Comparison of ENCODE assay signal across 8 mouse cellular contexts in genomic region chr5:90194831-90195230, GRCm38 (mm10). TPM values are rescaled to one million over a fixed set of nuclear protein-coding genes. Genes with fewer than 3 reads are reported as not detected.
DNase-seq lines count a peak whose midpoint lies in the region; ATAC-seq and TF ChIP-seq lines count a peak whose summit lies in the region.

No protein-coding gene starts in this region.

- DNase-seq in urinary bladder, adult 18-20 months (ENCODE audit: low spot score in 2 of 2) = peak; percentile 22 to 34
- DNase-seq in urinary bladder, postnatal 10 days (ENCODE audit: low spot score) = no peak
- DNase-seq in cerebellum, adult 2 months = peak; percentile 19 to 27
- peak; percentile 88 for DNase-seq in kidney, postnatal 0 days (ENCODE audit: low spot score)
- DNase-seq in liver, embryonic 11.5 days (ENCODE audit: low spot score) = no peak
- DNase-seq in ovary, postnatal 36 days (ENCODE audit: low spot score) = peak; percentile 40

- TF ChIP-seq POLR2A in cerebellum, adult 2 months (IDR thresholded peaks at IDR 0.05; ENCODE audit: borderline replicate concordance, insufficient read depth, low read length) = no peak

- peak; percentile 61 for TF ChIP-seq CTCF in cerebellum, adult 2 months (IDR thresholded peaks at IDR 0.05; ENCODE audit: borderline replicate concordance, insufficient read depth, low read depth, low read length)
- TF ChIP-seq CTCF in kidney, postnatal 0 days (IDR thresholded peaks at IDR 0.05; ENCODE audit: low read depth) = peak; percentile 85

- no peaks in the 10 kb centered on the region for H3K9me3 ChIP-seq in kidney, postnatal 0 days (replicated peaks; ENCODE audit: low read length)
- no peaks in the 10 kb centered on the region for H3K9me3 ChIP-seq in liver, embryonic 11.5 days (ENCODE audit: control insufficient read depth, low read length)

- H3K4me1 ChIP-seq in cerebellum, adult 2 months (ENCODE audit: control insufficient read depth, insufficient read depth, low read length) = no peaks in the 10 kb centered on the region
- H3K4me1 ChIP-seq in kidney, postnatal 0 days (replicated peaks; ENCODE audit: insufficient read depth, low read length) = no peaks in the 10 kb centered on the region
- no peaks in the 10 kb centered on the region for H3K4me1 ChIP-seq in liver, embryonic 11.5 days (replicated peaks; ENCODE audit: control insufficient read depth, insufficient read depth, low read length)

- WGBS in cerebellum, adult 2 months = 20% methylated on average over 6 of the region's 6 CpGs
- 24% methylated on average over 6 of the region's 6 CpGs for WGBS in kidney, postnatal 0 days
- WGBS in liver, embryonic 11.5 days = 26% methylated on average over 6 of the region's 6 CpGs

- H3K27ac ChIP-seq in cerebellum, adult 2 months (ENCODE audit: insufficient read depth, low read length) = no peak overlapping the region
- no peak overlapping the region for H3K27ac ChIP-seq in kidney, postnatal 0 days
- H3K27ac ChIP-seq in liver, embryonic 11.5 days (ENCODE audit: low read depth, low read length) = no peak overlapping the region

- no peaks in the 10 kb centered on the region for H3K36me3 ChIP-seq in kidney, postnatal 0 days (ENCODE audit: insufficient read depth, low read length)
- H3K36me3 ChIP-seq in liver, embryonic 11.5 days (ENCODE audit: control insufficient read depth, insufficient read depth, low read length) = no peaks in the 10 kb centered on the region

- no peak overlapping the region for H3K4me3 ChIP-seq in cerebellum, adult 2 months (replicated peaks; ENCODE audit: insufficient read depth, low read depth, low read length)
- H3K4me3 ChIP-seq in kidney, postnatal 0 days (replicated peaks; ENCODE audit: low read depth, low read length) = no peak overlapping the region
- no peak overlapping the region for H3K4me3 ChIP-seq in liver, embryonic 11.5 days (ENCODE audit: low read depth, low read length)

- no peak overlapping the region for H3K4me2 ChIP-seq in kidney, postnatal 0 days (ENCODE audit: low read length)
- H3K4me2 ChIP-seq in liver, embryonic 11.5 days = no peak overlapping the region

- no peaks in the 10 kb centered on the region for H3K27me3 ChIP-seq in cerebellum, adult 2 months (ENCODE audit: control insufficient read depth, insufficient read depth, low read length)
- H3K27me3 ChIP-seq in kidney, postnatal 0 days (ENCODE audit: insufficient read depth, low read length) = no peaks in the 10 kb centered on the region
- H3K27me3 ChIP-seq in liver, embryonic 11.5 days (replicated peaks; ENCODE audit: control insufficient read depth, insufficient read depth, low read length) = no peaks in the 10 kb centered on the region

- ATAC-seq in frontal cortex, adult (ENCODE audit: low TSS enrichment) = peak; percentile 98
- peak; percentile 57; the same call in 1 of the 2 replicates for ATAC-seq in kidney, postnatal 0 days (replicated peaks; ENCODE audit: low FRiP score, low read depth)
- peak; percentile 47; the same call in 1 of the 2 replicates for ATAC-seq in liver, embryonic 11.5 days (replicated peaks; ENCODE audit: low FRiP score)
- no peak for ATAC-seq in monocyte, adult 5-6 weeks (replicated peaks; ENCODE audit: insufficient number of reproducible peaks, low FRiP score, low TSS enrichment, poor library complexity, severe bottlenecking)

- no peak overlapping the region for H3K9ac ChIP-seq in kidney, postnatal 0 days (ENCODE audit: low read depth, low read length)
- H3K9ac ChIP-seq in liver, embryonic 11.5 days (ENCODE audit: low read depth, low read length) = no peak overlapping the region

RNA-seq across cellular contexts. Expression of gene Cox18, which starts 29.0 kb away (rescaled TPM):
- 35.7 and 36.2 TPM in 2 replicates for polyA plus RNA-seq in cerebellum, adult 2 months (2012; rRNA removed)
- polyA plus RNA-seq in kidney, postnatal 0 days (2015; fragmentation: Nextera tagmentation; extraction: Ambion mirVana) = 32.5 and 33.7 TPM in 2 replicates
- 33.0 and 35.9 TPM in 2 replicates for polyA plus RNA-seq in liver, embryonic 11.5 days (2014; fragmentation: Nextera tagmentation; extraction: Ambion mirVana)
- 5.8 to 8.4 TPM (median 7.0 TPM) in 3 replicates for total RNA-seq in monocyte, adult 5-6 weeks (2017)

Comparison
In these comparisons a context has a peak if more than half of its experiments do, and no peak if none do; other contexts are left out.
1. DNase-seq: peak in urinary bladder, adult 18-20 months (2 of 2), cerebellum, adult 2 months (2 of 2), kidney, postnatal 0 days (single experiment) and ovary, postnatal 36 days (single experiment); none in urinary bladder, postnatal 10 days (single experiment) and liver, embryonic 11.5 days (single experiment).